Mouse (Mus musculus) 3T3-L1 (cell line): ENCODE data around the gene Nfkb1.

ENCODE experiments used
- DNase-seq: peaks from one replicate; pipeline ENCODE4 v3.0.0-alpha.2; 2015; ENCODE audit warnings: low read depth, low spot score

The Nfkb1 gene

DNA sequence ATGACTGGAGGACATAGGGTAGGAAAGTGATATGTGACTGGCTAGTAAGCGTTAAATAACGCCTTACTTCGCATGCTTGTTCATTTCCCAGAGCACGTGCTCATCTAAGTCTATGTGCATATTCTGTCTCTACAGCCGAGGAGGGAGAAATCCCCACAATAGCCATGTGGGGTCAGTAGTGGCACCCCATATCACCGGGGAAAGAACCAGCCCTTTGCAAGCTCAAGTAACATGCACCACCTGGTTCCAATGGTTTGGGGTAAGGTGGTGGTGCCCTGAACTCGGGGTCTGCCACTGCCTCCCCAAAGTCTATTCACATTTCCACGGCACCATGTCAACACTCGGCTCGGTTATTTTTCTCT is 60.3 kb downstream of the Nfkb1 start:
- peak; percentile 53 for DNase-seq

- no peak for DNase-seq
Measured at GRCm38 (mm10) chr3:135630430-135631095, 60.8 kb downstream of the Nfkb1 start.

GRCm38 (mm10) chr3:135629830-135630355 is 61.5 kb downstream of the Nfkb1 start:
- no peak for DNase-seq

GRCm38 (mm10) chr3:135628706-135629169 is 62.6 kb downstream of the Nfkb1 start:
- peak; percentile 87 for DNase-seq

GRCm38 (mm10) chr3:135628000-135628705 is 63.2 kb downstream of the Nfkb1 start:
- no peak for DNase-seq

DNA sequence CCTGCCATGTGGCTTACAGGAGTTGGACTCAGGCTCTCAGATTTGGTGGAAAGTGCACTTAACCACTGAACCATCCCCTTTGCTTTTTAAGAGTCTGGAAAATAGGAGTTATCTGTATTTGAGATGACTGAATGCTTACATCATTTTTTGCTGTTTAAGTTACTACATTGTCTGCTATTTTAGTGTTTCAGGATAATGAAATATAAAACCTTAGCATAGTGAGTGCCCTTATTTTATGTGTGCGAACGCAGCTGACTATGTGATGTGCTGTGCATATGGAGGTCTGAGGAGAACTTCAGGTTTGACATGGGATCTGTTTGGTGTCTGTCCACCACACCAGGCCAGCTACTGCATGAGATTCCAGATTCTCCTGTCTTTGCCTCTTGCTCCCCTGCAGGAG is 66.1 kb downstream of the Nfkb1 start:
- DNase-seq: no peak

GRCm38 (mm10) chr3:135616730-135617129 is 74.6 kb downstream of the Nfkb1 start:
- DNase-seq: no peak

- DNase-seq: no peak
Measured at GRCm38 (mm10) chr3:135614376-135614775, 77.0 kb downstream of the Nfkb1 start.

- DNase-seq: no peak
Measured at GRCm38 (mm10) chr3:135610221-135610620, 81.1 kb downstream of the Nfkb1 start.

DNA sequence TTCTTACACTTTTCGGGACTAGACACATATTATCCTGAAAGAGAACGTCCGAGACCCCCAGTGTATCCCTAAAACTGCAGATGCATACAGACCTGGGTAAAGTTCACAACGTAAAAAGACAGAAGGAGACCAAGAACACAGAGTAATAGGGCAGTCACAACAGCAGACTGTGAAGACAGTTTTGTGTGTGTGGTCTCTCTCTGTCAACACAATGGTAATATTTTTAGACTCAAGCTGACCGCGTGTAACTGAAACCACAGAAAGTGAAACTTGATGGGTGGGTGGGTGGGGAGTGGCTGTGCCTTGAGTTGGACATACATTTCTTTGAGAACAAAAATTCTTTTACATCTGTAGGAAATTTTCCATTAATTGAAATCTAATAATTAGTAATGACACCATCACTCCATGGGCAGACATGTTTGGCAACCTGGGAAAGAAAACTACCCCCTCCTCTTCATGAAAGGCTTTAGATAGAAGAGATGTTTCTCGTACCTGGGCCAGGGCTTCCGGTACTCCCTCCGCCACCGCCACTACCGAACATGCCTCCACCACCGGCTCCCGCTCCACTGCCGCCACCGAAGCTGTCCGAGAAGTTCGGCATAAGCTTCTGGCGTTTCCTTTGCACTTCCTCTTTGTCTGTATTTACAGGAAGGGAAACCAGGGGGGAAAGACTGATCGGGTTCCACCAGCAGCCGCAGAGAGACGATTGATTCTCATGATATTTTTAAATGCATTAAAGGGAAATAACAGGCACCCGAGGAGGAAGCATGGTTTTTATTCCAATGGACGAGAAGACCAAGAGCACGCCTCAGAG is 83.5 kb downstream of the Nfkb1 start:
- DNase-seq: no peak

GRCm38 (mm10) chr3:135607021-135607420 is 84.3 kb downstream of the Nfkb1 start:
- no peak for DNase-seq

- DNase-seq: no peak
Measured at GRCm38 (mm10) chr3:135606592-135606991, 84.8 kb downstream of the Nfkb1 start.

GRCm38 (mm10) chr3:135605474-135605873 is 85.9 kb downstream of the Nfkb1 start:
- no peak for DNase-seq

GRCm38 (mm10) chr3:135604626-135605417 is 86.5 kb downstream of the Nfkb1 start:
- DNase-seq: no peak

- DNase-seq: no peak
Measured at GRCm38 (mm10) chr3:135602731-135603130, 88.6 kb downstream of the Nfkb1 start.

DNA sequence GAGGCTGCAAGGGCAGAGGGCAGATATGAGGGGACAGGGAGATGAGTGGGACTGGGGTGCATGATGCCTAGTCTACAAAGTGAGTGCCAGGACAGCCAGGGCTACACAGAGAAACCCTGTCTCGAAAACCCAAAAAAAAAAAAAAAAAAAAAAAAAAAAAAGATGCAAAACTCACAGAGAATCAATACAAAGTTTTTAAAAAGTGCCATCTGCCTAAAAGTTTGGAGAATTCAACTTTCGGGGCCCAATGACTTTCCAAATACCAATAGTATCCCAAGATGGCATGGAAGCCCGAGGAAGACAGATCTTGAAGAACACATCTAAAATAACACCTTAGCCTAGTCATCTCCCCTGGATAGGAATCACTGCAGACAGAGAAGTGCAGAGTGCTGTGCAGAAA is 93.0 kb downstream of the Nfkb1 start:
- no peak for DNase-seq

DNA sequence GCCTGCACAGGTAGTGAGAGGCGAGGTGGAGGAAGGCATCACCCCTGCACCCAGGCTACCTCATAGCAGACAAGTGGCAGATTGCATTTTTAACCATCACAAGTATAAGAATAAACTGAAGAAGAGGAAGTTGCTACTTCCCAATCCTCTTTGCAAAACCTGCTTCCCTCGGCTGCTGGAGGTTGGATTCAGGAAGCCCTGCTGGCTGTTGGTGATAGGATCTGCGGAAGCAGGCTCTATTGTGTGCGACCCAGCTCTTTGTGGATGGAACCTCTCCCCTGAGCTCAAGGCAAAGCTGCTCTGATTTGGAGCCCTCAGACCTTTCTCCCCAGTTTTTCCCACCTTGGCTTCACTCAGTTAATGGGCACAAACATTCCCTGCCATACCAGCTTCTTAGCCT is 94.3 kb downstream of the Nfkb1 start:
- DNase-seq: no peak

DNA sequence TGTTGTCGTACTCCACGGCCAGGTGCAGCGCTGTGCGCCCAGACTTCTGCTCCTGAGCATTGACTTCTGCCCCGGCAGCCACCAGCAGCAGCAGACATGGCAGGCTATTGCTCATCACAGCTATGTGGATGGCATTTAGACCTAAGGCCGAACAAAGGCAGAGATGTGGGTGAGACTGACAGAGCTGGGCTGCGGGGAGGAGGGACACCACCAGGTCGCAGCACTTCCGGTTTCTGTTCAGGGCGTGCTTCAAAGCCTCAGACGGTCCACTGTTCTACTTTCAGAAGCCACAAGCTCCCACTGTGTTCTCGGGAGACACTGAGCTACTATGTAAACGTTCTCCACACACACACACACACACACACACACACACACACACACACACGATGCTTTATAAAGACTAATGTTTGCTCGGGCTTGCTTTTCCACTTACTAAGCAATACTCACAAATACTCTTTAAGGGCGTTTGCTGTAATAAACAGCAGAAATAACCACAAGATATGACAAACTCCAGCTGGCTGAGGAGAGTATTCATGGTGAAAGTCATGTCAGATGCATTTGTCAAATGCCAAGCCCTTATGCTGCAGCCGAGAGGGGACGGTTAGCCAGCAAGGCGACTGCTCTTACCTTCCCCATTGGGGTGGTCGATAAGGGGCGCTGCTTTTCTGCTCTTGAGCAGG is 97.0 kb downstream of the Nfkb1 start:
- no peak for DNase-seq

- no peak for DNase-seq
Measured at GRCm38 (mm10) chr3:135592011-135592410, 99.3 kb downstream of the Nfkb1 start.

GRCm38 (mm10) chr3:135591376-135591775 is 100.0 kb downstream of the Nfkb1 start:
- DNase-seq: no peak

DNA sequence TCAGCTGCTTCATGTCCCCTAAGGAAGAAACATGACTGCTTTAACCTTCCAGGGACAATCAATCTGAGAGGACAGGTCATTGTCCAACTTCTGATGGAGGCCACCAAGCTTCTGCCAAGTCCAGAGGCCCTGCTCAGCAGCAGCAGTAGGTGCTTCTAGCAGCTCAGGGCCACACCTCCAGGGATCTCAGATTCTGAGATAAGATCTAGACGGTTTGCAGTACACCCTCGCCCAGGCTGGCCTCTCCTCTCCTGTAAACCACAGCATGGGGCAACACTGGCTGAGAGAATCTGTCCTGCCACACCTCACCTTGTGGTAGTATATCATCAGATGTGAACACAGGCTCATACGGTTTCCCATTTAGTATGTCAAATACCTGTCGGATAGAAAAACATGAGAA is 100.9 kb downstream of the Nfkb1 start:
- DNase-seq: no peak
